Mouse (Mus musculus) G1E (cell line): ENCODE measurements around the gene Dpysl4.

ENCODE experiments used
- CTCF ChIP-seq: IDR thresholded peaks from 2 replicates; pipeline ENCODE4 v1.5.1; 2012; ENCODE audit warnings: low read depth, low read length, inconsistent platforms, mixed read lengths
- GATA1 ChIP-seq: IDR thresholded peaks from 2 replicates; pipeline ENCODE4 v1.6.1; 2012; ENCODE audit warnings: borderline replicate concordance, low read length, inconsistent platforms, mixed read lengths

GRCm38 (mm10) chr7:139126549-139126948 is 40.7 kb downstream of the Dpysl4 start:
- no peak for TF ChIP-seq GATA1
- no peak for TF ChIP-seq CTCF
